10 mouse cellular contexts compared by ENCODE assay signal in the genomic region with DNA sequence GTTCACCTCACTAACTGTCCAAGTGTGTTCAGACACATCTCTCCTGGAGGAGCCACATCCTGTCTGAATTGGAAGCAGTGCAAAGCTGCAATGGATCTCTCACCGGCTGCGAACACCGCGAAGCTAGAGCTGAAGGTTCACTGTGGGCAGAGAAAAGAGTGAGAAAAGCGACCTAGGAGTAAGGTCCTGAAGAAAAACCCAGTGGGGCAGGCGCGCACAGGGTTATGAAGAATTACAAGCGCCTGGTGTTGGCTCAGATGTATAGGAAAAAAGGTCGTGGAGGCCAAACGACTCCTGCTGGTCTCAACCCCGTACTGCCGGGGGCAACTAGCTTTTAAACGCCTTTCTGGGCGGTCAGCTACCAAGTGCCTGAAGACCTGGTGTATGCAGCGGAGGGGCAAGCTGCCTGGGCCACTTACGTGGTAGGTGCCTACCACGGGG. TPM values are rescaled to one million over a fixed set of nuclear protein-coding genes. Genes with fewer than 3 reads are reported as not detected.
DNase-seq lines count a peak whose midpoint lies in the region; ATAC-seq lines count a peak whose summit lies in the region.
"Had no signal": no experiment of that assay in that cellular context is flagged by ENCODE, and none has a peak within 500 bp of the region (broad histone marks: within the 10 kb centered on the region; RNA-seq: fewer than 3 reads in every experiment).

No protein-coding gene starts in this region.

- peaks cover 98% of the 10 kb centered on the region for H3K27me3 ChIP-seq in hindbrain, embryonic 10.5 days (ENCODE audit: insufficient read depth, poor library complexity, severe bottlenecking)
- H3K27me3 ChIP-seq in hindbrain, embryonic 14.5 days (ENCODE audit: control insufficient read depth, insufficient read depth, low read length): peaks cover 86% of the 10 kb centered on the region
- peaks cover 99% of the 10 kb centered on the region for H3K27me3 ChIP-seq in megakaryocyte, embryonic 14.5 days (replicated peaks)
- H3K27me3 ChIP-seq: Patski had no signal

- peak; percentile 69 for DNase-seq in hindbrain, embryonic 10.5 days (ENCODE audit: low spot score)
- DNase-seq in hindbrain, embryonic 14.5 days (ENCODE audit: low spot score): no peak
- peak; percentile 79 for DNase-seq in embryo, embryonic 10 days (ENCODE audit: low spot score)
- peak; percentile 49 for DNase-seq in induced T-regulatory cell, adult 2 months (ENCODE audit: low read depth)
- no peak for DNase-seq in left cerebral cortex, postnatal 14 days (ENCODE audit: low spot score in 2 of 2)
- no peak for DNase-seq in ovary, adult 18-20 months (ENCODE audit: low spot score)
- DNase-seq in T-cell, adult 2 months (ENCODE audit: low spot score): no peak

- 1% methylated on average over 17 of the region's 17 CpGs for WGBS in hindbrain, embryonic 10.5 days
- WGBS in hindbrain, embryonic 14.5 days: under 1% methylated on average over 17 of the region's 17 CpGs

- intact Hi-C loops in left cerebral cortex, postnatal 14 days (cut with DNase I): loop anchor here (5.0 kb wide), 1 partner anchor 1314 kb away; no protein-coding TSS in a partner anchor

- no peak overlapping the region for H3K9ac ChIP-seq in hindbrain, embryonic 14.5 days

- ATAC-seq in hindbrain, embryonic 14.5 days (ENCODE audit: low FRiP score): no peak
- ATAC-seq: Patski had no signal

- peaks cover 65% of the 10 kb centered on the region for H3K4me1 ChIP-seq in hindbrain, embryonic 10.5 days (replicated peaks)
- H3K4me1 ChIP-seq in hindbrain, embryonic 14.5 days (replicated peaks; ENCODE audit: control insufficient read depth, insufficient read depth, low read length): no peaks in the 10 kb centered on the region; the same call in 1 of the 2 replicates
- peaks cover 60% of the 10 kb centered on the region for H3K4me1 ChIP-seq in megakaryocyte, embryonic 14.5 days

- no peaks in the 10 kb centered on the region for H3K9me3 ChIP-seq in hindbrain, embryonic 10.5 days
- no peaks in the 10 kb centered on the region for H3K9me3 ChIP-seq in hindbrain, embryonic 14.5 days (ENCODE audit: control insufficient read depth, low read length)
- no peaks in the 10 kb centered on the region for H3K9me3 ChIP-seq in megakaryocyte, embryonic 14.5 days

- H3K27ac ChIP-seq in hindbrain, embryonic 10.5 days: peak overlapping the region; percentile 86
- H3K27ac ChIP-seq in hindbrain, embryonic 14.5 days: no peak overlapping the region

- H3K4me2 ChIP-seq in hindbrain, embryonic 14.5 days (replicated peaks): no peak overlapping the region; the same call in 1 of the 2 replicates

- H3K4me3 ChIP-seq in hindbrain, embryonic 10.5 days: peak overlapping the region; percentile 60
- no peak overlapping the region for H3K4me3 ChIP-seq in hindbrain, embryonic 14.5 days (replicated peaks; ENCODE audit: low read length)
- peak overlapping the region; percentile 62 for H3K4me3 ChIP-seq in megakaryocyte, embryonic 14.5 days (replicated peaks)

- H3K36me3 ChIP-seq in hindbrain, embryonic 10.5 days: no peaks in the 10 kb centered on the region
- H3K36me3 ChIP-seq in hindbrain, embryonic 14.5 days (replicated peaks; ENCODE audit: control insufficient read depth, insufficient read depth): no peaks in the 10 kb centered on the region
- H3K36me3 ChIP-seq in megakaryocyte, embryonic 14.5 days (replicated peaks; ENCODE audit: low read length): no peaks in the 10 kb centered on the region

RNA-seq across cellular contexts. Expression of gene Tbx2, which starts 1.4 kb away (rescaled TPM):
- polyA plus RNA-seq in hindbrain, embryonic 10.5 days (2016; fragmentation: Nextera tagmentation; extraction: Ambion mirVana): 1.5 and 3.1 TPM in 2 replicates
- polyA plus RNA-seq in hindbrain, embryonic 14.5 days (2014; fragmentation: Nextera tagmentation; extraction: Ambion mirVana): 2.3 and 2.8 TPM in 2 replicates
- 1.5 and 1.7 TPM in 2 replicates for polyA plus RNA-seq in megakaryocyte, embryonic 14.5 days (2012; ENCODE audit: insufficient read depth, low replicate concordance)
- total RNA-seq in left cerebral cortex, postnatal 14 days (2021): 1 to 10 TPM; 2.9 to 3.6 TPM

RNA-seq across cellular contexts. Expression of gene Gm11444, which starts 19.2 kb away (rescaled TPM):
- not detected in 2 replicates for polyA plus RNA-seq in hindbrain, embryonic 10.5 days (2016; fragmentation: Nextera tagmentation; extraction: Ambion mirVana)
- not detected in 2 replicates for polyA plus RNA-seq in hindbrain, embryonic 14.5 days (2014; fragmentation: Nextera tagmentation; extraction: Ambion mirVana)
- not detected in 2 replicates for polyA plus RNA-seq in megakaryocyte, embryonic 14.5 days (2012; ENCODE audit: insufficient read depth, low replicate concordance)
- not detected for total RNA-seq in left cerebral cortex, postnatal 14 days (2021)
- polyA plus RNA-seq: gonadal fat pad, adult 2 months; Patski had no signal

RNA-seq across cellular contexts. Expression of gene Tbx4, which starts 55.3 kb away (rescaled TPM):
- polyA plus RNA-seq in hindbrain, embryonic 10.5 days (2016; fragmentation: Nextera tagmentation; extraction: Ambion mirVana): 0.09 and 0.22 TPM in 2 replicates
- 0.23 and 0.25 TPM in 2 replicates for polyA plus RNA-seq in hindbrain, embryonic 14.5 days (2014; fragmentation: Nextera tagmentation; extraction: Ambion mirVana)
- polyA plus RNA-seq in megakaryocyte, embryonic 14.5 days (2012; ENCODE audit: insufficient read depth, low replicate concordance): not detected in 2 replicates
- total RNA-seq in left cerebral cortex, postnatal 14 days (2021): under 1 TPM; 0.59 to 0.61 TPM
- polyA plus RNA-seq: Patski had no signal

Comparison
In these comparisons a context has a peak if more than half of its experiments do, and no peak if none do; other contexts are left out.
1. DNase-seq: peak in hindbrain, embryonic 10.5 days (single experiment), embryo, embryonic 10 days (single experiment) and induced T-regulatory cell, adult 2 months (single experiment); none in hindbrain, embryonic 14.5 days (single experiment), left cerebral cortex, postnatal 14 days (0 of 2), ovary, adult 18-20 months (single experiment) and T-cell, adult 2 months (single experiment).